Mouse (Mus musculus) adrenal gland, postnatal 4 days (tissue): ENCODE measurements around the gene Ier2. TPM values are rescaled to one million over a fixed set of nuclear protein-coding genes. Genes with fewer than 3 reads are reported as not detected.
"Not testable (repeated sequence)": the region's sequence is repeated elsewhere in the genome, so short reads cannot be mapped to it uniquely, and the experiment has no call there.

Source experiments
- DNase-seq, 2 experiments: peaks; one replicate each; pipeline ENCODE4 v3.0.0; 2021 to 2022; ENCODE audit warnings: low spot score in 2 of 2, mixed read lengths in 2 of 2
- total RNA-seq, 2 experiments: library from RNA; stranded (reverse); gene quantifications; 2 replicates each; pipeline ENCODE4 v1.2.3; 2021

Gene Ier2
- total RNA-seq, 2 experiments from 2014 or later: 35.1 to 35.3 TPM

GRCm38 (mm10) chr8:84640617-84641294, 21.9 kb downstream of the Ier2 start:
- no peak for DNase-seq

GRCm38 (mm10) chr8:84640010-84640588, 22.6 kb downstream of the Ier2 start:
- DNase-seq: no peak

GRCm38 (mm10) chr8:84639162-84640009, 23.3 kb downstream of the Ier2 start:
- DNase-seq: peak; percentile 80 to 84

GRCm38 (mm10) chr8:84638555-84639161, 24.0 kb downstream of the Ier2 start:
- no peak for DNase-seq

- no peak for DNase-seq
Measured at GRCm38 (mm10) chr8:84637946-84638554, 24.6 kb downstream of the Ier2 start.

- no peak for DNase-seq
Measured at GRCm38 (mm10) chr8:84636051-84636691, 26.5 kb downstream of the Ier2 start.

GRCm38 (mm10) chr8:84635397-84636050, 27.1 kb downstream of the Ier2 start:
- DNase-seq: no peak

- peak in 1 of 2 experiments; percentile 31 for DNase-seq
Measured at GRCm38 (mm10) chr8:84634849-84635304, 27.8 kb downstream of the Ier2 start.

GRCm38 (mm10) chr8:84633841-84634584, 28.6 kb downstream of the Ier2 start:
- DNase-seq: no peak

GRCm38 (mm10) chr8:84631813-84632212, 30.8 kb downstream of the Ier2 start:
- no peak for DNase-seq

GRCm38 (mm10) chr8:84630145-84630544, 32.5 kb downstream of the Ier2 start:
- DNase-seq: no peak

GRCm38 (mm10) chr8:84629586-84629985, 33.1 kb downstream of the Ier2 start:
- no peak for DNase-seq

GRCm38 (mm10) chr8:84623425-84623824, 39.2 kb downstream of the Ier2 start:
- not testable (repeated sequence) for DNase-seq

GRCm38 (mm10) chr8:84621102-84621625, 41.5 kb downstream of the Ier2 start:
- DNase-seq: no peak

- DNase-seq: no peak
Measured at GRCm38 (mm10) chr8:84617005-84617404, 45.6 kb downstream of the Ier2 start.

- DNase-seq: no peak
Measured at GRCm38 (mm10) chr8:84615666-84616485, 46.8 kb downstream of the Ier2 start.

GRCm38 (mm10) chr8:84614512-84615223, 48.0 kb downstream of the Ier2 start:
- DNase-seq: no peak
